In the genomic region with DNA sequence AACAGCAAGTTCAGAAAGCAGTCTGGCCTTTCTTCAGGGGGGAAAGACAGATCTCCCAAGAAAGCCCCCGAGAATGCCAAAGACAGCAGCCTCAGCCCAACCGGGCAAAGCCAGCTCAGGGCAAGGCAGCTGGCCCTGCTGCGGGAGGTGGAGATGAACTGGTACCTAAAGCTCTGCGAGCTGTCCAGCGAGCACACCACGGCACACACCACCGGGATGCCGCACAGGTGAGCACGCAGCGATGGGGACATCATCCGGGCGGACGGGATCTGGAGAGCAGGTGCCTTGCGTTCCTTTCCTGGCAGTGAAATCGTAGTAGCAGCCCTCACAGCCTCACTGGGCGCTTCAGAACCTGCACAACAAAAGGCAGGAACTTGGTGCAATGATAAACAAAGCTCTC, we compare ENCODE assay signal across 9 mouse cellular contexts.
DNase-seq lines count a peak whose midpoint lies in the region; ATAC-seq lines count a peak whose summit lies in the region.
"Had no signal": no experiment of that assay in that cellular context is flagged by ENCODE, and none has a peak within 500 bp of the region (broad histone marks: within the 10 kb centered on the region; RNA-seq: fewer than 3 reads in every experiment).

No protein-coding gene starts in this region.

- 19% methylated on average over 16 of the region's 16 CpGs for WGBS in heart, embryonic 11.5 days (ENCODE audit: insufficient replicate concordance)
- 12% methylated on average over 16 of the region's 16 CpGs for WGBS in hindbrain, embryonic 16.5 days

- H3K9ac ChIP-seq in heart, embryonic 11.5 days (ENCODE audit: low read depth, low read length), result no peak overlapping the region
- H3K9ac ChIP-seq in hindbrain, embryonic 16.5 days (ENCODE audit: low read depth, low read length), result peak overlapping the region; percentile 61

- 0 out of 2 replicates have a peak, but pooled peaks cover 5% of the 10 kb centered on the region for H3K4me1 ChIP-seq in heart, embryonic 11.5 days (ENCODE audit: control insufficient read depth, insufficient read depth, low read length)
- H3K4me1 ChIP-seq in hindbrain, embryonic 16.5 days (ENCODE audit: control insufficient read depth, insufficient read depth, low read depth, low read length), result no peaks in the 10 kb centered on the region

- H3K27me3 ChIP-seq in heart, embryonic 11.5 days (ENCODE audit: control insufficient read depth, insufficient read depth, low read length), result peaks cover 6% of the 10 kb centered on the region
- H3K27me3 ChIP-seq in hindbrain, embryonic 16.5 days (replicated peaks; ENCODE audit: control insufficient read depth, insufficient read depth, low read length), result no peaks in the 10 kb centered on the region
- H3K27me3 ChIP-seq: CH12.LX had no signal

- no peaks in the 10 kb centered on the region for H3K36me3 ChIP-seq in heart, embryonic 11.5 days (ENCODE audit: control insufficient read depth, insufficient read depth, low read length)
- no peaks in the 10 kb centered on the region for H3K36me3 ChIP-seq in hindbrain, embryonic 16.5 days (ENCODE audit: control insufficient read depth, insufficient read depth, low read length)

- H3K4me3 ChIP-seq in heart, embryonic 11.5 days (ENCODE audit: low read depth, low read length), result peak overlapping the region; percentile 10; the same call in 1 of the 2 replicates
- H3K4me3 ChIP-seq in hindbrain, embryonic 16.5 days (ENCODE audit: low read length), result peak overlapping the region; percentile 39

- ATAC-seq in heart, embryonic 11.5 days (replicated peaks; ENCODE audit: insufficient number of reproducible peaks, low FRiP score, low TSS enrichment), result no peak
- peak; percentile 63; the same call in 1 of the 2 replicates for ATAC-seq in hindbrain, embryonic 16.5 days

- no peak overlapping the region for H3K27ac ChIP-seq in heart, embryonic 11.5 days (ENCODE audit: low read depth, low read length)
- H3K27ac ChIP-seq in hindbrain, embryonic 16.5 days (ENCODE audit: low read depth, low read length), result no peak overlapping the region

- peak overlapping the region; percentile 49 for H3K4me2 ChIP-seq in heart, embryonic 11.5 days
- peak overlapping the region; percentile 68 for H3K4me2 ChIP-seq in hindbrain, embryonic 16.5 days (ENCODE audit: low read length)

- H3K9me3 ChIP-seq in heart, embryonic 11.5 days (replicated peaks; ENCODE audit: control insufficient read depth, low read length), result no peaks in the 10 kb centered on the region
- no peaks in the 10 kb centered on the region for H3K9me3 ChIP-seq in hindbrain, embryonic 16.5 days (ENCODE audit: control insufficient read depth, low read length)

- DNase-seq in heart, adult 11 months, result no peak
- peak; percentile 7 for DNase-seq in right cerebral cortex, postnatal 4 days
- no peak for DNase-seq in right cerebral cortex, postnatal 14 days
- DNase-seq in retina, postnatal 1 day, result peak; percentile 11
- DNase-seq in lung, postnatal 10 days, result no peak
- no peak for DNase-seq in spleen, postnatal 10 days (ENCODE audit: low spot score in 2 of 2)

Comparison
In these comparisons a context has a peak if more than half of its experiments do, and no peak if none do; other contexts are left out.
1. DNase-seq: peak in right cerebral cortex, postnatal 4 days (single experiment) and retina, postnatal 1 day (single experiment); none in heart, adult 11 months (single experiment), right cerebral cortex, postnatal 14 days (single experiment), lung, postnatal 10 days (single experiment) and spleen, postnatal 10 days (0 of 2).